Mouse (Mus musculus) ES-E14 (cell line): ENCODE measurements at regions not wholly inside any gene's neighbourhood (a gene's known extent, or its start where the extent isn't known, plus 50 kb on each side); places are given as distances from the start of the nearest gene placed in this dataset.

Experiments used
- HCFC1 ChIP-seq: IDR thresholded peaks from 2 replicates; pipeline ENCODE4 v1.6.1; 2012; ENCODE audit warnings: low read length, inconsistent platforms, borderline replicate concordance; ENCODE audit not compliant: insufficient read depth
- ZNF384 ChIP-seq: IDR thresholded peaks from 2 replicates; pipeline ENCODE4 v1.6.1; 2012; ENCODE audit warnings: low read depth, low read length, inconsistent platforms

GRCm38 (mm10) chr11:112055591-112055990, 726.4 kb upstream of the Sox9 start:
- no peak for TF ChIP-seq ZNF384
- no peak for TF ChIP-seq HCFC1
